Mouse (Mus musculus): ENCODE measurements around the gene Rad23b. TPM values are rescaled to one million over a fixed set of nuclear protein-coding genes. Genes with fewer than 3 reads are reported as not detected.

The Rad23b gene
- total and polyA plus RNA-seq, 2 experiments from 2014 or later = 48.8 to 179 TPM

GRCm38 (mm10) chr4:55335030-55335770, 14.6 kb upstream of the Rad23b start:
- WGBS = 54% methylated on average over 5 of the region's 5 CpGs
- no peak for DNase-seq (ENCODE audit: low spot score)

GRCm38 (mm10) chr4:55338905-55339304, 10.9 kb upstream of the Rad23b start:
- ATAC-seq (ENCODE audit: insufficient read depth, low read depth) (no peak), DNase-seq (ENCODE audit: low spot score) (no peak)
- H3K4me3 ChIP-seq (ENCODE audit: low read depth, low read length) = no peak overlapping the region
- no peaks in the 10 kb centered on the region for H3K4me1 ChIP-seq (ENCODE audit: control insufficient read depth, insufficient read depth)
- WGBS = 36% methylated on average over 1 of the region's 1 CpGs
- no peak overlapping the region for H3K9ac ChIP-seq (replicated peaks; ENCODE audit: low read depth, low read length)
- H3K4me2 ChIP-seq (ENCODE audit: low read depth, low read length) = no peak overlapping the region
- no peaks in the 10 kb centered on the region for H3K27me3 ChIP-seq (ENCODE audit: control insufficient read depth, insufficient read depth, low read length)
- no peaks in the 10 kb centered on the region for H3K9me3 ChIP-seq (replicated peaks; ENCODE audit: control insufficient read depth, low read length)
- H3K27ac ChIP-seq (ENCODE audit: low read depth) = no peak overlapping the region
- H3K36me3 ChIP-seq (replicated peaks; ENCODE audit: control insufficient read depth, insufficient read depth, low read length) = no peaks in the 10 kb centered on the region
- TF ChIP-seq EP300 (IDR thresholded peaks at IDR 0.05; ENCODE audit: low read depth) (no peak), CTCF (IDR thresholded peaks at IDR 0.05; ENCODE audit: low read depth) (no peak)

More at GRCm38 (mm10) chr4:55335030-55335770, 14.6 kb upstream of the Rad23b start:
- no peak overlapping the region for H3K27ac ChIP-seq (ENCODE audit: low read depth)
- H3K4me2 ChIP-seq (ENCODE audit: low read depth, low read length) = no peak overlapping the region
- no peaks in the 10 kb centered on the region for H3K4me1 ChIP-seq (ENCODE audit: control insufficient read depth, insufficient read depth)
- no peaks in the 10 kb centered on the region for H3K9me3 ChIP-seq (replicated peaks; ENCODE audit: control insufficient read depth, low read length)
- H3K36me3 ChIP-seq (replicated peaks; ENCODE audit: control insufficient read depth, insufficient read depth, low read length) = no peaks in the 10 kb centered on the region
- TF ChIP-seq EP300 (IDR thresholded peaks at IDR 0.05; ENCODE audit: low read depth) = no peak
- TF ChIP-seq CTCF (IDR thresholded peaks at IDR 0.05; ENCODE audit: low read depth) = no peak
- H3K4me3 ChIP-seq (ENCODE audit: low read depth, low read length) = no peak overlapping the region
- no peaks in the 10 kb centered on the region for H3K27me3 ChIP-seq (ENCODE audit: control insufficient read depth, insufficient read depth, low read length)
- H3K9ac ChIP-seq (replicated peaks; ENCODE audit: low read depth, low read length) = no peak overlapping the region
- no peak for ATAC-seq (ENCODE audit: insufficient read depth, low read depth)

GRCm38 (mm10) chr4:55339388-55339787, 10.5 kb upstream of the Rad23b start:
- DNase-seq (ENCODE audit: low spot score) (no peak), ATAC-seq (ENCODE audit: insufficient read depth, low read depth) (no peak)
- H3K4me3 ChIP-seq (ENCODE audit: low read depth, low read length) = no peak overlapping the region
- H3K9ac ChIP-seq (replicated peaks; ENCODE audit: low read depth, low read length) = no peak overlapping the region
- H3K4me2 ChIP-seq (ENCODE audit: low read depth, low read length) = no peak overlapping the region
- 70% methylated on average over 4 of the region's 4 CpGs for WGBS
- no peaks in the 10 kb centered on the region for H3K9me3 ChIP-seq (replicated peaks; ENCODE audit: control insufficient read depth, low read length)
- H3K4me1 ChIP-seq (ENCODE audit: control insufficient read depth, insufficient read depth) = no peaks in the 10 kb centered on the region
- no peaks in the 10 kb centered on the region for H3K36me3 ChIP-seq (replicated peaks; ENCODE audit: control insufficient read depth, insufficient read depth, low read length)
- H3K27ac ChIP-seq (ENCODE audit: low read depth) = no peak overlapping the region
- TF ChIP-seq CTCF (IDR thresholded peaks at IDR 0.05; ENCODE audit: low read depth) = no peak
- TF ChIP-seq EP300 (IDR thresholded peaks at IDR 0.05; ENCODE audit: low read depth) = no peak
- no peaks in the 10 kb centered on the region for H3K27me3 ChIP-seq (ENCODE audit: control insufficient read depth, insufficient read depth, low read length)

GRCm38 (mm10) chr4:55341797-55342196, 8.0 kb upstream of the Rad23b start:
- H3K4me2 ChIP-seq (ENCODE audit: low read depth, low read length) = no peak overlapping the region
- no peak overlapping the region for H3K4me3 ChIP-seq (ENCODE audit: low read depth, low read length)
- H3K27me3 ChIP-seq (ENCODE audit: control insufficient read depth, insufficient read depth, low read length) = no peaks in the 10 kb centered on the region
- H3K27ac ChIP-seq (ENCODE audit: low read depth) = no peak overlapping the region
- TF ChIP-seq CTCF (IDR thresholded peaks at IDR 0.05; ENCODE audit: low read depth) = no peak
- TF ChIP-seq EP300 (IDR thresholded peaks at IDR 0.05; ENCODE audit: low read depth) = no peak
- DNase-seq (ENCODE audit: low spot score) = no peak
- WGBS = 77% methylated on average over 1 of the region's 1 CpGs
- ATAC-seq (ENCODE audit: insufficient read depth, low read depth) = no peak
- H3K9me3 ChIP-seq (replicated peaks; ENCODE audit: control insufficient read depth, low read length) = no peaks in the 10 kb centered on the region
- no peaks in the 10 kb centered on the region for H3K4me1 ChIP-seq (ENCODE audit: control insufficient read depth, insufficient read depth)
- no peaks in the 10 kb centered on the region for H3K36me3 ChIP-seq (replicated peaks; ENCODE audit: control insufficient read depth, insufficient read depth, low read length)
- H3K9ac ChIP-seq (replicated peaks; ENCODE audit: low read depth, low read length) = no peak overlapping the region

GRCm38 (mm10) chr4:55342602-55343001, 7.2 kb upstream of the Rad23b start:
- Histone ChIP-seq H3K27me3 (ENCODE audit: control insufficient read depth, insufficient read depth, low read length) (no peaks in the 10 kb centered on the region), H3K27ac (ENCODE audit: low read depth) (no peak overlapping the region), H3K9ac (replicated peaks; ENCODE audit: low read depth, low read length) (no peak overlapping the region), H3K9me3 (replicated peaks; ENCODE audit: control insufficient read depth, low read length) (no peaks in the 10 kb centered on the region), H3K36me3 (replicated peaks; ENCODE audit: control insufficient read depth, insufficient read depth, low read length) (no peaks in the 10 kb centered on the region), H3K4me2 (ENCODE audit: low read depth, low read length) (no peak overlapping the region), H3K4me3 (ENCODE audit: low read depth, low read length) (no peak overlapping the region), H3K4me1 (ENCODE audit: control insufficient read depth, insufficient read depth) (no peaks in the 10 kb centered on the region)
- ATAC-seq (ENCODE audit: insufficient read depth, low read depth) (no peak), DNase-seq (ENCODE audit: low spot score) (no peak)
- 85% methylated on average over 5 of the region's 5 CpGs for WGBS
- TF ChIP-seq EP300 (IDR thresholded peaks at IDR 0.05; ENCODE audit: low read depth) (no peak), CTCF (IDR thresholded peaks at IDR 0.05; ENCODE audit: low read depth) (no peak)

GRCm38 (mm10) chr4:55343287-55343686, 6.6 kb upstream of the Rad23b start:
- Histone ChIP-seq H3K4me2 (ENCODE audit: low read depth, low read length) (no peak overlapping the region), H3K4me3 (ENCODE audit: low read depth, low read length) (no peak overlapping the region), H3K9me3 (replicated peaks; ENCODE audit: control insufficient read depth, low read length) (no peaks in the 10 kb centered on the region), H3K36me3 (replicated peaks; ENCODE audit: control insufficient read depth, insufficient read depth, low read length) (no peaks in the 10 kb centered on the region), H3K27ac (ENCODE audit: low read depth) (no peak overlapping the region), H3K27me3 (ENCODE audit: control insufficient read depth, insufficient read depth, low read length) (no peaks in the 10 kb centered on the region), H3K4me1 (ENCODE audit: control insufficient read depth, insufficient read depth) (no peaks in the 10 kb centered on the region), H3K9ac (replicated peaks; ENCODE audit: low read depth, low read length) (no peak overlapping the region)
- 77% methylated on average over 3 of the region's 3 CpGs for WGBS
- TF ChIP-seq EP300 (IDR thresholded peaks at IDR 0.05; ENCODE audit: low read depth) (no peak), CTCF (IDR thresholded peaks at IDR 0.05; ENCODE audit: low read depth) (no peak)
- DNase-seq (ENCODE audit: low spot score) = no peak
- no peak for ATAC-seq (ENCODE audit: insufficient read depth, low read depth)
